Mouse (Mus musculus): ENCODE data around the gene Zfand2a. TPM values are rescaled to one million over a fixed set of nuclear protein-coding genes. Genes with fewer than 3 reads are reported as not detected.

The Zfand2a gene
- polyA plus RNA-seq, 1 experiment from 2014 or later, result 6.4 TPM

DNA sequence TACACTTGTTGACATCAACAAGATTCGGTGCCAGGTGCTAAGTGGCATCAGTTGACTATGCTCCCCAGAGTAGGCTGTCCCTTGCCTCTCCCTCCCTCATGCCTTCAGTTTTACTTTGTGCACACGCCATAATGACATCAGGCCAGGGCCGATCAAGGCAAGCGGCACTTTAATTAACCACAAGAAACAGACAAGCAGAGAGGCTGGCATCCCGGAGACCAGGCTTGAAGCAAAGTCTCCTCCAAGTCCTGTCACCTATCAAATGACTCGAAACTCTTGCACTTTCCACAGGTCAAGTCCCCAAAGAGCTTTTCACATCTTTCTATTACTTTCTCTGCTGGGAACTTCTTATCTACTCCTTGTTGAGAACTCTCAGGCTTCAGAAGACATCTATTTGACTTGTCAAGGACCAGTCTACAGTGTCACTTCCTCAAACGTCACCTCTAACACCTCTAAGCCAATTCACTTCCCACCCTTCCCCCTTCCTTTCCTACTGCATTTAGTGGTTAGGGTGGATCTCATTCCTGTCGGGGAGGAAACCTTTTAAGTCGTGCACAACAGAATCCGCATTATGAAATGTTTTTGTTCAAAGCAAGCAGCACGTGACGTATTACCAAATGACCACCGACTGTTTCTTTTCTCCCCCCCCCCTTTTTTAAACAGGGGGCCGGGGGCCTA lies 1.0 kb downstream of the Zfand2a start:
- Histone ChIP-seq H3K9ac (ENCODE audit: low read length) (no peak overlapping the region; the same call in 1 of the 2 replicates), H3K4me1 (replicated peaks; ENCODE audit: control insufficient read depth, insufficient read depth, low read length) (peaks cover 2% of the 10 kb centered on the region; the same call in 1 of the 2 replicates), H3K4me2 (ENCODE audit: low read depth, low read length, severe bottlenecking) (peak overlapping the region; percentile 71), H3K4me3 (ENCODE audit: low read depth, low read length) (peak overlapping the region; percentile 85), H3K36me3 (ENCODE audit: control insufficient read depth, insufficient read depth, low read length) (no peaks in the 10 kb centered on the region; the same call in 1 of the 2 replicates), H3K9me3 (ENCODE audit: control insufficient read depth, low read length) (no peaks in the 10 kb centered on the region), H3K27me3 (ENCODE audit: control insufficient read depth, insufficient read depth, low read length) (no peaks in the 10 kb centered on the region), H3K27ac (ENCODE audit: low read depth, low read length) (no peak overlapping the region)
- DNase-seq (ENCODE audit: low spot score), result no peak
- 64% methylated on average over 14 of the region's 14 CpGs for WGBS
- ATAC-seq (replicated peaks; ENCODE audit: low FRiP score), result no peak

DNA sequence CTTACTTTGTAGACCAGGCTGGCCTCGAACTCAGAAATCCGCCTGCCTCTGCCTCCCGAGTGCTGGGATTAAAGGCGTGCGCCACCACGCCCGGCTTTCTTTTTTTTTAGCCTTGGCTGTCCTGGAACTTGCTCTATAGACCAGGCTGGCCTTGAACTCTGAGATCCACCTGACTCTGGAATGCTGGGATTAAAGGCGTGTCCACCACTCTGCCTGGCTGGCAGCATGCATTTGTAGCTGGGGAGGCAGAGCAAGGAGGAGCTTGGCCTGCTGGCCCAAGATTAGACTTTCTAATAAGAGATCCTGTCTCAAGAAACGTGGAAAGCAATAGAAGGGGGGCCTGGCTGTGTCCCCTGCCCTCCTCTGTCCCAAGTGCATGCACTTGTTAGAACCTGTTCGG lies 3.9 kb downstream of the Zfand2a start:
- Histone ChIP-seq H3K27me3 (ENCODE audit: control insufficient read depth, insufficient read depth, low read length) (no peaks in the 10 kb centered on the region), H3K9me3 (ENCODE audit: control insufficient read depth, low read length) (no peaks in the 10 kb centered on the region), H3K4me3 (ENCODE audit: low read depth, low read length) (no peak overlapping the region), H3K9ac (ENCODE audit: low read length) (no peak overlapping the region), H3K4me2 (ENCODE audit: low read depth, low read length, severe bottlenecking) (no peak overlapping the region), H3K4me1 (replicated peaks; ENCODE audit: control insufficient read depth, insufficient read depth, low read length) (peaks cover 2% of the 10 kb centered on the region; the same call in 1 of the 2 replicates), H3K27ac (ENCODE audit: low read depth, low read length) (no peak overlapping the region), H3K36me3 (ENCODE audit: control insufficient read depth, insufficient read depth, low read length) (peaks cover 10% of the 10 kb centered on the region; the same call in 1 of the 2 replicates)
- no peak for DNase-seq (ENCODE audit: low spot score)
- no peak for ATAC-seq (replicated peaks; ENCODE audit: low FRiP score)
- 87% methylated on average over 5 of the region's 10 CpGs for WGBS

DNA sequence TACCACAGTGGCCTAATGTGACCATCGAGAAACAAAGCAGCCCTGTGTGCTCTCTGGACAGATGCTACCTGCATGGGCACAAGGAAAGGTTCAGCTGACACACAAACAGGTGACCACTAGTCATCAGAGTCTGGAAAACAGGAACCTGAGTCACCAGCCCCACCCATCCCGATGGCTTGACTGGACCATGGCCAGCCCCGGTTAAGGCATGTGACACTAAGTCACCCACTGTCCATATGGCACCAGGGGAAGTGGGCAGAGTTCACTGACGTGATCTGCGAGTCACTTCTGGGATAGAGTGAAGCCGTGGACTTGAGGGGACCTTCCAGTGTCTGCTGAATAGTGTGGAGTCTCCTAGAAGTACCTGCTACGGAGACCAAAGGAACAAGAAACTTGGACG lies 5.3 kb downstream of the Zfand2a start:
- Histone ChIP-seq H3K9me3 (ENCODE audit: control insufficient read depth, low read length) (no peaks in the 10 kb centered on the region), H3K4me3 (ENCODE audit: low read depth, low read length) (no peak overlapping the region), H3K9ac (ENCODE audit: low read length) (no peak overlapping the region), H3K27ac (ENCODE audit: low read depth, low read length) (no peak overlapping the region), H3K4me1 (replicated peaks; ENCODE audit: control insufficient read depth, insufficient read depth, low read length) (peaks cover 2% of the 10 kb centered on the region; the same call in 1 of the 2 replicates), H3K27me3 (ENCODE audit: control insufficient read depth, insufficient read depth, low read length) (no peaks in the 10 kb centered on the region), H3K36me3 (ENCODE audit: control insufficient read depth, insufficient read depth, low read length) (peaks cover 10% of the 10 kb centered on the region; the same call in 1 of the 2 replicates), H3K4me2 (ENCODE audit: low read depth, low read length, severe bottlenecking) (no peak overlapping the region)
- no peak for ATAC-seq (replicated peaks; ENCODE audit: low FRiP score)
- WGBS, result 94% methylated on average over 8 of the region's 8 CpGs
- no peak for DNase-seq (ENCODE audit: low spot score)

DNA sequence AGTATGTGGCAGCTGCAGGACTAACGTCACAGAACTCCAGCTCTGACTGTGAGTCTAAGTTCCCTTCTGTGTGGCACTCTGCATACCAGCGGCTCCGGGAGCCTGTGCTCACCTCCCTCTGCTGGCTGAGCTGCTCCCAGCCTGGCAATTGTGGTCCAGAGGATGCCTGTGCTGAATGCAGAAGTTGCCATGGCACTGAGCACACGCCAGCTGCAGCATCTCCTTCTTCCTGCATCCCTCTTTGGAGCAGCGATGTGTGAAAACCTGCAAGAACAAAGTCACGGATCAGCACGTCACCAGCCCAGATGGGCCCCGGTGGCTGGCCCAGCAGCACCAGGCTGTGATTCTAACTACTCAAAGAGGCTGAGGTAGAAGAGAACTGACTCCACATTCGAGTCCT lies 9.6 kb downstream of the Zfand2a start:
- H3K27ac ChIP-seq (ENCODE audit: low read depth, low read length), result no peak overlapping the region
- H3K4me3 ChIP-seq (ENCODE audit: low read depth, low read length), result no peak overlapping the region
- DNase-seq (ENCODE audit: low spot score) (no peak), ATAC-seq (replicated peaks; ENCODE audit: low FRiP score) (no peak)
- H3K4me2 ChIP-seq (ENCODE audit: low read depth, low read length, severe bottlenecking), result no peak overlapping the region
- H3K9ac ChIP-seq (ENCODE audit: low read length), result no peak overlapping the region
- H3K4me1 ChIP-seq (replicated peaks; ENCODE audit: control insufficient read depth, insufficient read depth, low read length), result 0 out of 2 replicates have a peak, but pooled peaks cover 2% of the 10 kb centered on the region
- 81% methylated on average over 9 of the region's 9 CpGs for WGBS
- peaks cover 20% of the 10 kb centered on the region for H3K36me3 ChIP-seq (ENCODE audit: control insufficient read depth, insufficient read depth, low read length)
- no peaks in the 10 kb centered on the region for H3K9me3 ChIP-seq (ENCODE audit: control insufficient read depth, low read length)
- no peaks in the 10 kb centered on the region for H3K27me3 ChIP-seq (ENCODE audit: control insufficient read depth, insufficient read depth, low read length)

DNA sequence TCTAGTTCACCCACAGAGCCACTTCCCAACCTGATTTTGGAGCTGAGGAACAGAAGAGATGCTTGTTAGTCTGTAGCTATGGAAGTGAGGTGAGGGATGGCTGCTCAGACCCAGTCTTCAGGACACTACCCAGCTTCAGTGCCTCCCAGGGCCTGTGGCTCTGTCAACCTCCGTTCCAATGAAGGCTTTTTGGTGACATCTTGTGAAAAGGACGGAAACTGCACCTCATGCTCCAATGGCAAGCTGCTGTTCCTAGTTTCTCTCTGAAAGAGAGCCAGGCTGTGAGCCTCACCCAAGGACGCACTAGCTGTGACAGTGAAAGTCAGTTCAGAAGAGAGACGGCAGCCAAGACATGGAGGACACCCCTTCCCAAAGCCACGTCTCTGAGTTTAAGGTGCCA lies 16.4 kb downstream of the Zfand2a start:
- Histone ChIP-seq H3K36me3 (ENCODE audit: control insufficient read depth, insufficient read depth, low read length) (peaks cover 8% of the 10 kb centered on the region), H3K9ac (ENCODE audit: low read length) (no peak overlapping the region), H3K27ac (ENCODE audit: low read depth, low read length) (no peak overlapping the region), H3K9me3 (ENCODE audit: control insufficient read depth, low read length) (no peaks in the 10 kb centered on the region), H3K4me3 (ENCODE audit: low read depth, low read length) (no peak overlapping the region), H3K4me1 (replicated peaks; ENCODE audit: control insufficient read depth, insufficient read depth, low read length) (no peaks in the 10 kb centered on the region), H3K27me3 (ENCODE audit: control insufficient read depth, insufficient read depth, low read length) (no peaks in the 10 kb centered on the region), H3K4me2 (ENCODE audit: low read depth, low read length, severe bottlenecking) (no peak overlapping the region)
- DNase-seq (ENCODE audit: low spot score), result no peak
- ATAC-seq (replicated peaks; ENCODE audit: low FRiP score), result no peak
- 45% methylated on average over 5 of the region's 5 CpGs for WGBS

DNA sequence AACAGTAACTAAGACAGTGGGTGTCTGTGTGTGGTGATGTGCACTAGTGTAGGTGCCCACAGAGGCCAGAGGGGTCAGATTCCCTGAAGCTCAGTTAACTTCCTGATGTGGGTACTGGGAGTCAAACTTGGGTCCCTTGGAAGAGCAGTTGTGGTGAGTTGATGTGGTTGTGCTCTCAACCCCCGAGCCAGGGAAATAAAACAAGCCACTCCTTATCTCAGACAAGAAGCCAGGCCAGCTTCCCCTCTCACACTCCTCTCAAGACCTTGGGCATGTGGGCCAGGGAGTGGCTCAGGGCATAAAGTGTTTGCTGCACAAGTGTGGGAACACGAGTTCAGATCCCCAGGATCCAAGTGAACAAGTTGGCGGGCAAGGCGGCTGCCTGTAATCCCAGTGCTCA lies 17.5 kb downstream of the Zfand2a start:
- Histone ChIP-seq H3K9ac (ENCODE audit: low read length) (no peak overlapping the region), H3K27me3 (ENCODE audit: control insufficient read depth, insufficient read depth, low read length) (no peaks in the 10 kb centered on the region)

DNA sequence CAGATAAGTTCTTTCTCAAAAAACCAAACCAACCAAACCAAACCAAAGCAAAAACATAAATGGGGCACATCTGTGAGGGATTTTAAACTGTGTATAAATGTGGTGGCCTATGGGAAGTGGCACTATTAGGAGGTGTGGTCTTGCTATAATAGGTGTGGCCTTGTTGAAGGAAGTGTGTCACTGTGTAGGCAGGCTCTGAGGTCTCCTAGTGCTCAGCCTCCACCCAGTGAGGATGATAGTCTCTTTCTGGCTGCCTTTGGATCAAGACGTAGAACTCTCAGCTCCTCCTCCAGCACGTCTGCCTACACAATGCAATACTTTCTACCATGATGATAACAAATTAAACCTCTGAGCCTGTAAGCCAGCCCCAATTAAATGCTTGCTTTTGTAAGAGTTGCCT lies 18.0 kb downstream of the Zfand2a start:
- WGBS, result 75% methylated on average over 2 of the region's 2 CpGs
- no peaks in the 10 kb centered on the region for H3K4me1 ChIP-seq (replicated peaks; ENCODE audit: control insufficient read depth, insufficient read depth, low read length)
- no peak overlapping the region for H3K27ac ChIP-seq (ENCODE audit: low read depth, low read length)
- no peaks in the 10 kb centered on the region; the same call in 1 of the 2 replicates for H3K36me3 ChIP-seq (ENCODE audit: control insufficient read depth, insufficient read depth, low read length)
- H3K4me2 ChIP-seq (ENCODE audit: low read depth, low read length, severe bottlenecking), result no peak overlapping the region
- ATAC-seq (replicated peaks; ENCODE audit: low FRiP score), result no peak
- H3K27me3 ChIP-seq (ENCODE audit: control insufficient read depth, insufficient read depth, low read length), result no peaks in the 10 kb centered on the region
- no peaks in the 10 kb centered on the region for H3K9me3 ChIP-seq (ENCODE audit: control insufficient read depth, low read length)
- DNase-seq (ENCODE audit: low spot score), result no peak
- H3K9ac ChIP-seq (ENCODE audit: low read length), result no peak overlapping the region
- H3K4me3 ChIP-seq (ENCODE audit: low read depth, low read length), result no peak overlapping the region

More for the DNA sequence above, 17.5 kb downstream of the Zfand2a start:
- Histone ChIP-seq H3K27ac (ENCODE audit: low read depth, low read length) (no peak overlapping the region), H3K4me2 (ENCODE audit: low read depth, low read length, severe bottlenecking) (no peak overlapping the region), H3K9me3 (ENCODE audit: control insufficient read depth, low read length) (no peaks in the 10 kb centered on the region), H3K36me3 (ENCODE audit: control insufficient read depth, insufficient read depth, low read length) (peaks cover 2% of the 10 kb centered on the region; the same call in 1 of the 2 replicates), H3K4me1 (replicated peaks; ENCODE audit: control insufficient read depth, insufficient read depth, low read length) (no peaks in the 10 kb centered on the region), H3K4me3 (ENCODE audit: low read depth, low read length) (no peak overlapping the region)
- 70% methylated on average over 4 of the region's 4 CpGs for WGBS
- no peak for ATAC-seq (replicated peaks; ENCODE audit: low FRiP score)
- no peak for DNase-seq (ENCODE audit: low spot score)

DNA sequence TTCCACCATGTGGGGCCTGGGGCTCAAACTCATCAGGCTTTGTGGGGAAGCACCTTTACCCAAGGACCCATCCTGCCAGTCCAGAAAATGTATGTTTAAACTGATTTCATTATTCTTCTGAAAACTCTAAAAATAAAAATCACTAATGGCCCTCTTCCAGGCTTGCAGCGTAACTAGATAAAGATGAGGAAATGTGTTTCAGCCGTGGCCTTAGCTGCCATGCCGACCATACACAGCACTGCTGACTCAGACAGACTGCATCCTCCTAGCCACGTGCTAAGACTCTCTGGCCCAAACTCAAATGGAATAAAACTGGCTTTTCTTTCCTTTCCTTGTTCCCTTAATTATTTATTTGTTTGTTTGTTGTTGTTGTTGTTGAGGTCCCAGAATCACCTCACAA lies 19.5 kb downstream of the Zfand2a start:
- H3K4me2 ChIP-seq (ENCODE audit: low read depth, low read length, severe bottlenecking), result no peak overlapping the region
- no peak overlapping the region for H3K27ac ChIP-seq (ENCODE audit: low read depth, low read length)
- ATAC-seq (replicated peaks; ENCODE audit: low FRiP score) (no peak), DNase-seq (ENCODE audit: low spot score) (no peak)
- no peaks in the 10 kb centered on the region for H3K27me3 ChIP-seq (ENCODE audit: control insufficient read depth, insufficient read depth, low read length)
- 81% methylated on average over 4 of the region's 4 CpGs for WGBS
- no peaks in the 10 kb centered on the region for H3K36me3 ChIP-seq (ENCODE audit: control insufficient read depth, insufficient read depth, low read length)
- H3K9ac ChIP-seq (ENCODE audit: low read length), result no peak overlapping the region
- H3K9me3 ChIP-seq (ENCODE audit: control insufficient read depth, low read length), result no peaks in the 10 kb centered on the region
- no peaks in the 10 kb centered on the region for H3K4me1 ChIP-seq (replicated peaks; ENCODE audit: control insufficient read depth, insufficient read depth, low read length)
- H3K4me3 ChIP-seq (ENCODE audit: low read depth, low read length), result no peak overlapping the region
